Comparison of ENCODE assay signal across 16 mouse cellular contexts in genomic region chr16:13541121-13541747, GRCm38 (mm10).
"Had no signal": no experiment of that assay in that cellular context is flagged by ENCODE, and none has a peak within 500 bp of the region (broad histone marks: within the 10 kb centered on the region; RNA-seq: fewer than 3 reads in every experiment).

No protein-coding gene starts in this region.

- H3K4me2 ChIP-seq: kidney, embryonic 15.5 days; limb, embryonic 15.5 days; neural tube, embryonic 15.5 days had no signal

- H3K4me3 ChIP-seq: kidney, embryonic 15.5 days; left cerebral cortex, adult 2 months; limb, embryonic 15.5 days; midbrain, embryonic 10.5 days; myocyte; neural tube, embryonic 15.5 days had no signal

- H3K27me3 ChIP-seq: kidney, embryonic 15.5 days; limb, embryonic 15.5 days; neural tube, embryonic 15.5 days had no signal

- H3K27ac ChIP-seq: kidney, embryonic 15.5 days; left cerebral cortex, adult 2 months; limb, embryonic 15.5 days; liver, embryonic 14.5 days; midbrain, embryonic 10.5 days; neural tube, embryonic 15.5 days; stomach, postnatal 0 days had no signal

- ATAC-seq: intestine, embryonic 16.5 days; lung, postnatal 0 days had no signal

- H3K4me1 ChIP-seq: limb, embryonic 15.5 days had no signal

- H3K9ac ChIP-seq: kidney, embryonic 15.5 days; limb, embryonic 15.5 days; liver, embryonic 14.5 days; neural tube, embryonic 15.5 days had no signal

- DNase-seq: kidney, postnatal 25 days; lung, adult 18-20 months; right cerebral cortex, adult 18-20 months; right cerebral cortex, postnatal 25 days; thymus, adult 2 months; thymus, postnatal 25 days had no signal
